Mouse (Mus musculus) forebrain, embryonic 13.5 days (tissue): Measurements from ENCODE around the gene Olfr568. TPM values are rescaled to one million over a fixed set of nuclear protein-coding genes. Genes with fewer than 3 reads are reported as not detected.

Experiments
- ATAC-seq: fragments of 200-750 bp; cut with Nextera tagmentation; 2 replicates; pipeline ENCODE4 v1.8.0; 2017
- H3K27ac ChIP-seq: fragments of 300-500 bp; sonication (generic); 2 replicates; pipeline ENCODE4 v1.5.1; 2015; ENCODE audit warnings: inconsistent platforms, mild to moderate bottlenecking, moderate library complexity
- H3K27me3 ChIP-seq: fragments of 300-500 bp; sonication (generic); 2 replicates; pipeline ENCODE4 v1.6.1; 2015; ENCODE audit warnings: mild to moderate bottlenecking, inconsistent platforms
- H3K36me3 ChIP-seq: fragments of 300-500 bp; sonication (generic); 2 replicates; pipeline ENCODE4 v1.6.1; 2015; ENCODE audit warnings: mild to moderate bottlenecking, inconsistent platforms; ENCODE audit not compliant: poor library complexity, severe bottlenecking
- H3K4me1 ChIP-seq: fragments of 300-500 bp; sonication (generic); 2 replicates; pipeline ENCODE4 v1.6.1; 2015; ENCODE audit warnings: inconsistent platforms
- H3K4me2 ChIP-seq: fragments of 300-500 bp; sonication (generic); 2 replicates; pipeline ENCODE4 v1.6.1; 2015; ENCODE audit warnings: inconsistent platforms, mild to moderate bottlenecking, moderate library complexity
- H3K4me3 ChIP-seq: fragments of 300-500 bp; sonication (generic); 2 replicates; pipeline ENCODE4 v1.5.1; 2015; ENCODE audit warnings: mild to moderate bottlenecking, inconsistent platforms
- H3K9ac ChIP-seq: fragments of 300-500 bp; sonication (generic); 2 replicates; pipeline ENCODE4 v1.6.1; 2015; ENCODE audit warnings: mild to moderate bottlenecking, inconsistent platforms
- H3K9me3 ChIP-seq: fragments of 300-500 bp; sonication (generic); replicated peaks from 2 replicates; pipeline ENCODE4 v1.6.1; 2016; ENCODE audit warnings: inconsistent platforms
- WGBS: fragments of 180-500 bp; shearing (Covaris S2); methylation state at CpG from one replicate; pipeline ENCODE4 v1.1.7; 2015; 5-methylcytosine and 5-hydroxymethylcytosine counted together
- polyA plus RNA-seq: library from polyadenylated mRNA; unstranded; fragments of >200 nt; fragmentation: Nextera tagmentation; extraction: Ambion mirVana; gene quantifications from 2 replicates; pipeline ENCODE4 v1.2.1, GENCODE M21; 2015

Gene Olfr568
- not detected in 2 replicates for polyA plus RNA-seq

- ATAC-seq = no peak
- Histone ChIP-seq H3K27me3 (no peaks in the 10 kb centered on the region), H3K4me2 (no peak within 1 kb of the TSS)
Observed at GRCm38 (mm10) chr7:102876822-102877221, at the start of gene Olfr568. Olfr568 (plus strand) TSS chr7:102877122.

GRCm38 (mm10) chr7:102855807-102856206 is 21.1 kb upstream of the Olfr568 start:
- no peak overlapping the region for H3K4me2 ChIP-seq
- H3K4me1 ChIP-seq = no peaks in the 10 kb centered on the region
- H3K36me3 ChIP-seq = no peaks in the 10 kb centered on the region
- no peaks in the 10 kb centered on the region for H3K9me3 ChIP-seq
- H3K27ac ChIP-seq = no peak overlapping the region
- H3K27me3 ChIP-seq = no peaks in the 10 kb centered on the region
- H3K4me3 ChIP-seq = no peak overlapping the region
- ATAC-seq = no peak
- H3K9ac ChIP-seq = no peak overlapping the region

More at GRCm38 (mm10) chr7:102876822-102877221, at the start of gene Olfr568:
- no peak within 1 kb of the TSS for H3K9ac ChIP-seq
- H3K9me3 ChIP-seq = no peaks in the 10 kb centered on the region
- H3K27ac ChIP-seq = no peak within 1 kb of the TSS
- H3K4me3 ChIP-seq = no peak within 1 kb of the TSS
- H3K36me3 ChIP-seq = no peaks in the 10 kb centered on the region
- H3K4me1 ChIP-seq = no peaks in the 10 kb centered on the region

GRCm38 (mm10) chr7:102858665-102859064 is 18.3 kb upstream of the Olfr568 start, which contains the start of gene Olfr566:
Olfr566 (minus strand) TSS chr7:102858765.
- no peak within 1 kb of the TSS for H3K4me3 ChIP-seq
- no peaks in the 10 kb centered on the region for H3K4me1 ChIP-seq
- no peak for ATAC-seq
- WGBS = 93% methylated on average over 1 of the region's 1 CpGs
- no peaks in the 10 kb centered on the region for H3K27me3 ChIP-seq
- no peak within 1 kb of the TSS for H3K9ac ChIP-seq
- no peak within 1 kb of the TSS for H3K4me2 ChIP-seq
- no peak within 1 kb of the TSS for H3K27ac ChIP-seq
- no peaks in the 10 kb centered on the region for H3K9me3 ChIP-seq
- no peaks in the 10 kb centered on the region for H3K36me3 ChIP-seq

DNA sequence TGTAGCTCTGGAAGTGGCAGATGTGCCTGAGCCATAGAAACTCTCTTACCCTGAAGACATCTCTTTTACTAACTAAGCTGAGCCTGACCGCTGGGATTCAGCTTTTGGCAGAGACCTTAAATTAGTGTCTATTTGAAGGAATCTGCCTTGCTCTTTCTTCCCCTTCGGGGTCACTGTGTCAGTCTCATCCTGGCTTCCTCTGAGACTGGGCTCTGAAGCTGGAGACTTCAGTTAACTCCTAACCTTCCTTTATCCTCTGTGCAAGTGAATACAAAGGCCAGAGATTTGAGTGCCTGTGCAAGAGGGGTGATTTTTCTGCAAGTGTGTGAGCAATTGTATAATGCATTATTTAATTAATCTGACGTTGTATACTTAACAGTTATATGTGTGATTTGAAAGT is 13.9 kb downstream of the Olfr568 start, which contains the start of gene Olfr569:
Gene Olfr569, minus strand, starts transcription at position 101 of the 400 bp plus-strand sequence.
- no peaks in the 10 kb centered on the region for H3K4me1 ChIP-seq
- no peak for ATAC-seq
- H3K4me3 ChIP-seq = no peak within 1 kb of the TSS
- H3K4me2 ChIP-seq = no peak within 1 kb of the TSS
- H3K9ac ChIP-seq = no peak within 1 kb of the TSS
- no peaks in the 10 kb centered on the region for H3K36me3 ChIP-seq
- H3K27me3 ChIP-seq = no peaks in the 10 kb centered on the region
- no peaks in the 10 kb centered on the region for H3K9me3 ChIP-seq
- WGBS = 74% methylated on average over 3 of the region's 3 CpGs
- H3K27ac ChIP-seq = no peak within 1 kb of the TSS

- Histone ChIP-seq H3K4me3 (no peak overlapping the region), H3K4me1 (no peaks in the 10 kb centered on the region), H3K9me3 (no peaks in the 10 kb centered on the region), H3K9ac (no peak overlapping the region), H3K36me3 (no peaks in the 10 kb centered on the region), H3K27me3 (no peaks in the 10 kb centered on the region), H3K4me2 (no peak overlapping the region), H3K27ac (no peak overlapping the region)
- WGBS = 64% methylated on average over 1 of the region's 1 CpGs
- no peak for ATAC-seq
Observed at GRCm38 (mm10) chr7:102915261-102915660, 38.3 kb downstream of the Olfr568 start.

DNA sequence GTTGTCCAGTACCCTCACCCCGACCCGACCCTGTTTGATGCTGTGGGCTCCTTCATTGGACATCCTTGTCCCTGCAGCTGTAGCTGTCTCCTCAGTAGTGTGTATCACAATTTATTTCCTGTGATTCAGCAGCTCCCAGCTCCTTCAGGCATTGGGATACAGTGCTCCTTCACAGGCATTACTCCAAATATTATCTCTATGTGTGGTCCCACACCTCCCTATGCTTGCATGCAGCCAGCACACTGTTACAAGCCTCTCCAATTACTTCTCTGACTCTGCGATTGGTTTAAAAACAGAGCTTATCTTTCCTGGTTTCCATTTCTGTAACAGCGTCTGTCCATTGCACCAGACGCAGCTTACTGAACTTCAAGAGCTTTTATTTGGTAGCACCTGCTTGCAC is 39.5 kb downstream of the Olfr568 start:
- H3K36me3 ChIP-seq = no peaks in the 10 kb centered on the region
- no peaks in the 10 kb centered on the region for H3K9me3 ChIP-seq
- no peak overlapping the region for H3K9ac ChIP-seq
- no peak overlapping the region for H3K4me2 ChIP-seq
- no peaks in the 10 kb centered on the region for H3K27me3 ChIP-seq
- WGBS = 77% methylated on average over 5 of the region's 5 CpGs
- H3K4me1 ChIP-seq = no peaks in the 10 kb centered on the region
- no peak overlapping the region for H3K4me3 ChIP-seq
- ATAC-seq = no peak
- no peak overlapping the region for H3K27ac ChIP-seq

DNA sequence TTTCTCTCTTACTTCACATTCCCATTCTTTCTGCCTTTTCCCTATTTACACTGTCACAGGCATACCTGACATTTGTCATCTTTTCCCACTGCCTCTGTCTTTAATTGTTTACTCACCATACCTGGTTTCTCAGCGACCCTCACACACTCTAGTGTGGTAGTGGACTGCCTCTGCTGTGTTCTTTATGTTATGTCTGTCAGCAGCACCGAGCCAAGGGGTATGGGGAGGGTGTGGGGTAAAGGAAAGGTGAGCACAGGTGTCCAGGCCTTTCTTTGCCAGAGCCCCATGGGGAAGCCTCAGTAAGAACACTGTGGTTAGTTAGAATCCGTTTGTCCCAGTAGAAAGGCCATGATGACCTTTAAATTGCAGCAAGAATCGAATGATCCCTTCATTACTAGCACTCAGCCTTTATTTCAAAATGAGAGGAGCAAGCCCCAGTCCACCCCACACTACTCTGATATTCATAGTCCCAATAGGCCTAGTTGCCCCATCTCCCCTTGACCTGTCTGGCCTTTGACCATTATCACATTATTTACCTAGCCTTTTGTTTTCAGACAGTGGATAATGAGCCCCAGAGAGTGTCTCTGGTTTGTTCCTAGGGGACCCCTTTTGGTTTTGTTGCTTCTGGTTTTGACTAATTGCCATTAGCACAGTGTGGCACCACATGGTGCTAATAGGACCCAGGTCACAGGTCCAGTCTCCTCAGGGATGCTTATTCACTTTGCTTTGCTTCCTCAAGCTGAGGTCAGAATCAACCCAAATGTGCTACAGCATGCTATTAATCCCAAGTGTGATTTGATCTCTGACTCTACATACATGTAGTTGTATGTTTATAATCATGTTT is 40.3 kb downstream of the Olfr568 start, which contains the start of gene Olfr571:
Gene Olfr571, minus strand, starts transcription at position 505 of the 844 bp plus-strand sequence.
- H3K36me3 ChIP-seq = no peaks in the 10 kb centered on the region
- no peaks in the 10 kb centered on the region for H3K9me3 ChIP-seq
- no peaks in the 10 kb centered on the region for H3K4me1 ChIP-seq
- H3K4me2 ChIP-seq = no peak within 1 kb of the TSS
- no peak for ATAC-seq
- H3K27me3 ChIP-seq = no peaks in the 10 kb centered on the region
- H3K27ac ChIP-seq = no peak within 1 kb of the TSS
- WGBS = 55% methylated on average over 4 of the region's 4 CpGs
- H3K9ac ChIP-seq = no peak within 1 kb of the TSS
- H3K4me3 ChIP-seq = no peak within 1 kb of the TSS

DNA sequence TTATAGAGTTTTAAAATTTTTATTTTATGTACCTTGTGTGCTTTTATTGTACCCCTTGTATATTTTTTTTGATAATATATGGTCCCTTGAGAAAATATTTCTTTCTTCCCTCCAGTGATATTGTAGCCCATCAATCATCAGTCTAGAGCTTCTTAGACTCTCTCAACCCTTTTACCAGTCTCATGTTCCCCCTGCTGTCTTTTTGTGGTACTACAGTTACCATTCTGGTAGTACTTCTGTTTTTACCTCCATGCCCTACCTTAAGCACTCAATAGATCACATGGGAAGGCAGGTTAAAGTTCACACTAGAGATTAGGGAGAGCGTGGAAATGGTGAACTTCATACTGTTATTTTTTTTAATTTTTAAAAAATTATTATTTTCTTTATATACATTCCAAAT is 42.7 kb downstream of the Olfr568 start:
- H3K27ac ChIP-seq = no peak overlapping the region
- H3K9ac ChIP-seq = no peak overlapping the region
- no peaks in the 10 kb centered on the region for H3K27me3 ChIP-seq
- H3K4me2 ChIP-seq = no peak overlapping the region
- peak; percentile 81 for ATAC-seq
- H3K4me3 ChIP-seq = no peak overlapping the region
- no peaks in the 10 kb centered on the region for H3K36me3 ChIP-seq
- WGBS = 18% methylated on average over 1 of the region's 1 CpGs
- H3K4me1 ChIP-seq = no peaks in the 10 kb centered on the region
- H3K9me3 ChIP-seq = no peaks in the 10 kb centered on the region

DNA sequence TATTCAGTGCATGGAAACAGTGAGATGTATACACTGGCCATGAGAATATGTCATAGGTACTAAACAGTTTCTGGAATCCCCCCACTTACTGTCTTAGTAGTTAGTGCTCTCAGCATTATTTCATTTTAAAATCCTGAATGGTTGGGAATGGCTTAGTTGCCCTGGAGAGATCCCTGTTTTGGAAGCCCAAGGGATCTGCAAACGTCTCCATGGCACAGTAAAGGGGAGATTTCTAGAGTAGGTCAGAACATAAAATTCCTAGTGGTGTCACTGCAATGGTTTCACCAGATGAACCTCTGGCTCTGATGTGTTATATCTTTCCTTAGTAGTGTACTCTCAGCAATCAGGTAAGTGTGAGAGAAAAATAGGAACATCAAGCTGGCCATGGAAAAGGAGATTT is 47.2 kb downstream of the Olfr568 start, which contains the start of gene Olfr572:
Gene Olfr572, plus strand, starts transcription at position 301 of the 400 bp plus-strand sequence.
- Histone ChIP-seq H3K4me1 (no peaks in the 10 kb centered on the region), H3K27me3 (no peaks in the 10 kb centered on the region), H3K4me3 (no peak within 1 kb of the TSS), H3K36me3 (no peaks in the 10 kb centered on the region), H3K4me2 (no peak within 1 kb of the TSS), H3K9ac (no peak within 1 kb of the TSS), H3K9me3 (no peaks in the 10 kb centered on the region), H3K27ac (no peak within 1 kb of the TSS)
- no peak for ATAC-seq
- 72% methylated on average over 1 of the region's 1 CpGs for WGBS

GRCm38 (mm10) chr7:102927105-102927504 is 50.2 kb downstream of the Olfr568 start:
- H3K27me3 ChIP-seq = no peaks in the 10 kb centered on the region
- WGBS = 77% methylated on average over 3 of the region's 3 CpGs
- H3K4me3 ChIP-seq = no peak overlapping the region
- no peak overlapping the region for H3K27ac ChIP-seq
- no peak overlapping the region for H3K4me2 ChIP-seq
- H3K36me3 ChIP-seq = no peaks in the 10 kb centered on the region
- ATAC-seq = no peak
- no peaks in the 10 kb centered on the region for H3K9me3 ChIP-seq
- no peaks in the 10 kb centered on the region for H3K4me1 ChIP-seq
- H3K9ac ChIP-seq = no peak overlapping the region
